Mouse (Mus musculus) cortical plate, adult 2 months (tissue): ENCODE measurements around the gene Cit.

Experiments used
- CTCF ChIP-seq: fragments of 200-500 bp; IDR thresholded peaks from 2 replicates; pipeline ENCODE4 v1.5.1; 2011; ENCODE audit warnings: mild to moderate bottlenecking, control low read depth, low read length; ENCODE audit not compliant: insufficient read depth; ENCODE audit errors: extremely low read depth
- POLR2A ChIP-seq: fragments of 200-500 bp; IDR thresholded peaks from 2 replicates; pipeline ENCODE4 v1.6.1; 2011; ENCODE audit warnings: mild to moderate bottlenecking, low read length, control low read depth; ENCODE audit not compliant: insufficient read depth; ENCODE audit errors: extremely low read depth

- TF ChIP-seq CTCF: no peak
- no peak for TF ChIP-seq POLR2A
Measured at GRCm38 (mm10) chr5:115958814-115959213, 113.7 kb downstream of the Cit start.
